Mouse (Mus musculus): ENCODE measurements around the gene Col5a1.

Col5a1 gene

DNA sequence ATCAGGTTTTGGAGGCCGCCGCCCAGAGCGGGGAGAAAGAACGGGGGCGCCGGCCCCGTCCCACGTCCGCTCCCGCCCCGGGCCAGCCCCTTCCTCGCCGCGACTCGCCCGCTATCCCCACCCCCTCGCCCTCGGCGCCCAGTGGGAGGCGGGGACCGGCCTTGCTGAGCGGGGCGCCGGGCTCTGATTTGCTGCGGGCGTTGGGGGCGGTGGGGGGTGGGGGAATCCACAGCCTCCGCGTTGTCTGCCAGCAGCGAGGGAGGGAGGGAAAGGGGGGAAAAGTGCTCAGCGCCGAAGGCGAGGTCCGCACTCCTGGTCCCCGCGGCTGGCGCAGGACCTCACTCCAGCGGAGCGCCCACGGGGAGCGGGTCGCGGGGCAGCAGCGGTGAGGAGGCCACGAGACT is at the start of gene Col5a1:
Gene Col5a1, plus strand, starts transcription at position 278 of the 404 bp plus-strand sequence.
- DNase-seq (ENCODE audit: extremely low read depth, low read depth), result no peak

DNA sequence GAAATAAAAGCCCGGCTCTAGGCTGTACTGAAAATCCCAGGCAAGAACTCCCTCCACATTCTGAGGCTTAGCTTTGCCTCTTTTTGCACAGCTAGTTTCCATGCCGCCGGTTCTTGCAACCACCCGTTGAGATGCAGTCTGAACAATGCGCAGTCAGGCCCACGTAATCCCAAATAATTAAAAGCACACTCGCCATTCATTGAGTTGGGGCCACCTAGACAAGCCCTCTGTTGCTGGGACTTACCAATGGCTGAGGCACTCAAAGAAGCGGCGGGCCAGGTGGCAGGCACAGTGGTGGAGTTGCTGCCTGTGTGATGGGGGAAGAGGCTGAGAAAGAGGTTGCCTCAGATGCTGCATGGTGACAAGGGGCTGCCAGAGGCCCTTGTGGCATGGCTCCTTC is 48.1 kb upstream of the Col5a1 start:
- no peak for DNase-seq (ENCODE audit: extremely low read depth, low read depth)

DNA sequence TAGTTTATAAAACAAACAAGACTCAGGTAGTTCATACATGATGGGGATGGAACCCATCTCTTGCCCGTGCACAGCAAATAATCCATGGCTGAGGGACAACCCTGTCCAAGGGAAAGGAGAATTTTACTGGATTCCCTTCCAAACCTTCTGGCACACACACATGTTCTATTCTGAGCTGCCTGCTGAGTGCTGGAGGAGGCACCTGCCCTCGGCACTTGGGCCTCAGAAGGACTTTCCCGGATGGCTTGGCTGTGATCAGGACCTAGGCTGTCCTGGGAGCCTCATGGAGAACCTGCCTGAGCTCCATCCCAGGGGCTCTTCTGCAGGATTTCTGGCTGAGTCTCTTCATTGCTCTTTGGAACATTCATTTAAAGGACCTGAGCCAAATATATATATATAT is 45.3 kb upstream of the Col5a1 start:
- DNase-seq (ENCODE audit: extremely low read depth, low read depth), result no peak

DNA sequence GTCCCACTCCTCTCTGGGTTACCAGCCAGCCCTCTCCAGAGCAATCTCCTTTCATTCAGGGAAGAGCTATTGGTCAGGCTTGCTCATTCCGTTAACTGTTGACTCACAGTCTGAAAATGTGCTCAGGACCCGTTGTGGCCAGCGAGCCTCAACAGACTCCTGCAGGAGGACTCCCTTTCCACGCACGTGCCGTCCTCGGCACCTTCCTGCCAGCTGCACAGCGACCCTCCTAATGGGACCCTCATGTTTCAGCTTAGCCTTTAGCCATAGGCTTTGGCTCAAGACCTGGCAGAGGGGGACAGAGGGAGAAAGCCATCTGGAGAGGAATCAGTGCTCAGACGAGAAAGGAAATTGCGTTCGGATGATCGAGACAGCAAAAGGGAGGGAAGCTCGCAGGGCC is 43.3 kb upstream of the Col5a1 start:
- no peak for DNase-seq (ENCODE audit: extremely low read depth, low read depth)

DNA sequence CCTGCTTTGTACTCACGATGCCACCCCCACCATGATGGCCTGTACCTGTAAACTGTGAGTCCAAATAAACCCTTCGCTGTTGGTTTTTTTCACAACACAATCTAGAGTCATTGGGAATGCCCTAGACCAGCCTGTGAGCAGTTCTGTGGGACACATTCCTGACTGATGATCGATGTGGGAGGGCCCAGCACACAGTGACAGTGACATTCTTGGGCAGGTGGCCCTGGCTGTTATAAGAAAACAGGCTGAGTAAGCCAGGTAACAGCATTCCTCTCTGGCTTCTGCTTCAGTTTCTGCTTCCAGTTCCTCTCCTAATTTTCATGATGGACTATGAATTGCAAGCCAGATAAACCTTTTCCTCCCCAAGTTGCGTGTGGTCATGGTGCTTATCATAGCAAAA is 41.3 kb upstream of the Col5a1 start:
- no peak for DNase-seq (ENCODE audit: extremely low read depth, low read depth)

DNA sequence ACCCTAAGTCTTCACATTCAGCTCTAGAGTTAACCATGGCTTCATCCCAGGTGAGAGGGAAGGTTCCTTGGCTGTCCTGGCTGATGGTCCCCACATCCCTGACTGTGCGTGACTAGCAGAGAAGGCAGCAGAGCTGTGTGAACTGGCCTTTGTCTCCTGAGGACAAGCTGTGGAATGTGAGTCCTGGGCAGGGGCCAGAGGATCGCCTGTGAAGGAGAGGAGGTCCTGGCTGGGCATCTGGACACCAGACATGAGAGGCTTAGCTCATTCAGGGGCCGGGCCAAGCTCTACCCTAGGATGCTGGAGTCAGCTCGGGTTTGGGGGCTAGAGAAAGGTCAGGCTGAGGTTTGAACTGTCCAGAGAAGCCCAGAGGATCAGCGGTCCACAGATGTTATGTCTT is 39.2 kb upstream of the Col5a1 start:
- DNase-seq (ENCODE audit: extremely low read depth, low read depth), result no peak

DNA sequence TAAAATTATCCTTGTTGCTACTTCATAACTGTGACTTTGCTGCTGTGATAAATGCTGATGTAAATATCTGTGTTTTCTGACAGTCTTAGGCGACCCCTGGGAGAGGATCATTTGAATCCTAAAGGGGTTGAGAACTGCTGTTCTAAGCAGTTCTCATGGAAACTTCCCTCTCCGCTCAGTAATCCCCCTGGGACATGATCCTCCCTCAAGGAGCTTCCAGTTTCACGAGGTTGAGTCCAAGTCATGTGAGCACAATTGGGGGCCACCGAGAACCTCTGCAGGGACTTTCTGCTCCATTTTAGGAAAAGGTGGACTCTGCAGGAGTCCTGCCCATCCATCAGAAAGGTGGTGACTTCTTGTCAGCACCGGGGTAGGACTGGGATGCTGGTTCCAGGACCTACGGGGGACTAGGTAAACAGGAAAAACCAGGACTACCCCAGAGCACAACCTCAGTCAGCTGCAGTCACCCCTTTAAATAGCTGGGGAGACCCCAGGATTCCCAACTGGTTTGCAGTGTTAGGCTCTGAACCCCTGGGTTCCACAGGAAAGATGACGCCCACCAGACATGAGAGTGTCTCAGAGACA is 38.3 kb upstream of the Col5a1 start:
- DNase-seq (ENCODE audit: extremely low read depth, low read depth), result no peak

DNA sequence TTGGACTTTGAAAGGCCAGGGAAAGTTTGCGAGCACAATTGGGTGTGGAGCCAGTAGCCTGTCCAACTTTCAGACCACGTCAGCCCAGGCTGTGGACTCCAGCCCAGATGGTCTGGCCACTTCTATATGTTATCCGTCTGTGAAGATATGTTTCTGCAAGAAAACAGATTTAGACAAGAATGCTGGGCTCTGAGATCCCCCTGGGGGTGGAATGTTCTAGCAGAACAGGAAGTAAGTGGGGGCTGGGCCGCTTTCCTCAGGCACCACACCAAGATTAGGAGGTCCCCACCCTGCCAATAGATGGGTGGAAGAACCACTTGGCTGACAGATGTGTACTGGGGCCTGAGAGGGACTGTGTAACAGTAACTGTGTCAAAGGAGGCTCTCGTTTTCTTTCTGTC is 37.8 kb upstream of the Col5a1 start:
- DNase-seq (ENCODE audit: extremely low read depth, low read depth), result peak; percentile 6

DNA sequence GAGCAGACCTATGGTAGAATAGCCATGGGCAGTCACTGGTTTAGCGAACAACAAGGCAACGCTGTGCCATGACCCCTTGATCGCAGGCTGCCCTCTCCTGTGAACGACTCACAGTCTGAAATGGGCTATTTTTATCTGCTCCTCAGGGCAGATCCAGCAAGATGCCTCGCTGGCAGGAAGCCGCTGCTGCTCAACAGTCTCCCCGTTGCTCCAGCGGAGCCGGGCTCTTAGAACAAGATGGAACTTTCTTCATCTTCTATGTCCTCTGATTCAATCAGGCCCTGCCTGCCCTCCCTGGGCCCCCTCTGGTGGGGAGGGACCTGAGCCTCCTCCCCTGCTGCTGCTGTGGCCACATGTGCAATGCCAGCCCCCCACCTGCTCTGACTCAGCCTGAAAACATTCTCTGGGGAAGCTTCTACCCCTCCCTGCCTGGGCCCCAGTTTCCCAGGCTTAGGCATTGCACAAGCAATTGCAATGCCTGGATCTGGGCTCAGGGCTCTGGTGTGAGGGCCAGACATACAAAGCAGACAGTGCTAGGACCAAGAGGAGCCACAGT is 27.8 kb upstream of the Col5a1 start:
- DNase-seq (ENCODE audit: extremely low read depth, low read depth), result no peak

DNA sequence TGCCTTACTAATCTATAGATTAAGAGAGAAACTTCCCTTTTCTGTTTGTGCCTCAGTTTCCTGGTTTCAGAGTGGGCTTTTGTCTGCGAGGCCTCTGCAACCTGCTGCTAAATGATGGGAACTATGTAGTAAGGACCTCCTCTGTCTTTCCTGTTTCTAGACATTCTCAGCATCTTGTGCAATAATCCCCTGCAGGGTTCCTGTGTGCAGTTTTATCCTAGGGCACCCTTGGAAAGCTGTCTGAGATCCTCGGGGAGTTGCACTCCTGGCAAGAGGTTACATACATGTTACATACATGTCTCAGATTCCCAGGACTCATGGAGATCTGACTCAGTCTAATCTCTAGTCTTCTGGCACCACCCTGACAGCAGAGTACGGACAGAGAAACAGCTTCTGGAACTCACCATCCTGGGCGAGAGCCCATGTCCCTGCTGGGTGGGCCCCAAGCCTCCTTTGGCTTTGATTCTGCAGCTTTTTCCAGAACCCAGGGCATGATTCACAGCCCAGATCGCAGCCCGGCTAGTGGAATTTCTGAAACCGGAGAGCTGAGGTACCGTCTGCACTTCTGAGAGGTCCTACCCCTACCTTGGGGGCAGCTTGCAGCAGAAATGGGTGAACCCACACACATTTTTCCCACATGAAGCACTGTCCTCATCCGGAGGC is 24.5 kb upstream of the Col5a1 start:
- no peak for DNase-seq (ENCODE audit: extremely low read depth, low read depth)

DNA sequence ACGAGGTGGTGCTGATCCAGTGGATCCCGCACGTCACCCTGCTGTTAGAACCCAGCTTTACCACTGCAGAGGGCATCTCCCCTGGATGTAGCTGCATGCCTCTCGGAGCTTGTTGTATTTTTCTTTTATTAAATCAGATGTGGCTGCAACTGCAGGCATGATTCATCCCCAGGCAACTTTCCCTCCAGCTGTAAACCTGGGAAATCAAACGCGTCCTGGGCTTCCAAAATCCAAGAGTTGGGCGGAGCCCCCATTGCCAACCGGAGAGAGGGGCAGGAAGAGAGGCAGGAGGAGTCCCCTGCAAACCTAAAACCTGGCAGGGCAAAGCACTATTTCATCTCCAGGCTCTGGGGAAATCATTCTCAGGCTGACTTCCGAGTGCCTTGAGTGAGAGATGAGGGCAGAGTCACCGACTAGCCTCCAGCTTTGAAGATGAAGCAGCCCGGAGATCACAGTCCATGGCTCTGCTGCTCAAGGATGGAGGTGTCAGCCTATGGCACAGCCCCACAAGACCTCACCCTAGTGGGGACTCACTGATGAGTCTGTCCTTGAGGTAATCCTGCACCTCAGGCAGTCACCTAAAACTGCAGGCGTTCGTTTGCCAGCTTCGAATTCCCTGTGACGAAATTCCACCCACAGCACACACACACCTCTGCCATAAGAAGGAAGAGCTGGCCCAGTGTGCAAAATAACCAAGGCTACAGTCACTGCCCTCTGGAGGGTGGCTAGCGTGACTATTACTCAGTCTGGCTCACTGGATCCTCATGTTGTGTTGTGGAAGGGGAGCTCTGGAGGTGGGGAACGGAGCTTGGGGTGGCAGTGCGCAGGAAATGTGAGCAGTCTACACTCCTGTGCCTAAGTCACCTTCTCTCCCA is 21.5 kb upstream of the Col5a1 start:
- DNase-seq (ENCODE audit: extremely low read depth, low read depth), result no peak

DNA sequence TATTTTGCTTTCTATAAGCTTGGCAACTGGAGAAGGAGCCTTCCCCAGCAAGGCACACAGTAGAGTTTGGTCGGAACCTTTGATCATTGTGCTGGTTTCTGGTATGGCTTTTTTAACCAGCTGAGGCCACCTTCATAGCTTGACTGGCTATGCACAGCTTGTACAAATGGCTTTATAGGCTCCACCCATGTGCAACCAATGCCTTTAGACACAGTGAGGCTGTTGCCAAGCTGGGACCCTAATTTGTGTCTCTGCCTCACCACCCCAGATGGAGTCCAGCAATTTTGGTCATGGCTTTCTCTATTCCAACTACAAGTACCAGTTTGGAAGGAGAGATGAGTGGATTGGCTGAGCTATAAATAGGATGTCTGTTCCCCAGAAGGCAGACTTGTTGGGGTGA is 15.6 kb upstream of the Col5a1 start:
- DNase-seq (ENCODE audit: extremely low read depth, low read depth), result no peak

DNA sequence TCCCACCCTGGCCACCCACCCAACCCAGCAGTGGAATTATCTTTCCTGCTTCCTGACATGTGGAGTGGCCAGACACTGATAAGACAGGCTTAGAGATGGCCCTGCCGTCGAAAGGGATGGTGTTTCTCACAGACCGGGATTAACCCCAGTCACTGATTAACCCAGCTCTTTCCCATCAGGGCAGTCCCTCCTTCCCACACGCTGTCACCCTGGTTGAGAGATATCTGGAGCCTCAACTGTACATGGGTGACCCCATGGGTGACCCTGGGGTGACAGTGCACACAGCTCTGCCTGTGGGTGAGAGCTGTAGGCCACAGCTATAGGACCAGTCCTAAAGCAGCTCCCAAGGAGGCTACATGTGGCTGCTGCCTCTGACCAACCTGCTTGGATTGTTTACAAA is 15.2 kb upstream of the Col5a1 start:
- no peak for DNase-seq (ENCODE audit: extremely low read depth, low read depth)

DNA sequence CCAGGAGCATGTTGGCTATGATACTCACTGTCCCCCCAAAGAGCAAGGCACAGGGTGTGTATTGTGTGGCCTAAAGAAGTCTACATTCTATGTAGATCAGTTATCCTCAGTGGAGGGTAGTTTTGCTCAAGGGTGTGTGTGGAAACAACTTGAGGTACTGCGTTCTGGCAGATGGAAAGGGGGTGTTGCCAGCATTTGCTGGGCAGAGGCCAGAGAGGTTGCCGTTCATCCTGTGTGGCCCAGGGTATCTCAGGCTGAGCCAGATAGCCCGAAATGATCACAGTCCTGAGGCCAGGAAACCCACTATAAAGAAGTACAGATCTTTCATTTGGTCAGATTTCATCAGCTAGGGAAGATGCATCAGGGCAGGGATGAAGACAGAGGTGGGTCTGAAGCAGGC is 13.9 kb upstream of the Col5a1 start:
- DNase-seq (ENCODE audit: extremely low read depth, low read depth), result no peak

DNA sequence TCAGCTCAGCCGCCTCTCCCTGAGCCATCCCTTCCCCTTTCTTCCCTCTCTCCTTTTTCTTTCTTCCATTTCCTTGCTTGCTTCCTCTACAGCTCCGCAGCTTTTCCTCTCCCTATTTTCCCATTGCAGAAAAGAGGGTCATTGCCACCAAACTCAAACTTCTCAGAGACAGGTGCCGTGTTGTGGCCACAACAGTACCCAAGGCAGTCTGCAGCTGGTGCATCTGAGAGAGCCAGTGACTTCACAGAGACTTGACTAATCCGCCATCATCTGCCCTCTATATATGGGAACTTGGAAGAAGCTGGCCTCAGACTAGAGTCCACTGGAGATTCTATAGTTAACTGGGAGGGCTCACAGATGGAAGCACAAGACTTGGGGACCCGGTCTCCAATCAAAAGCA is 13.2 kb upstream of the Col5a1 start:
- DNase-seq (ENCODE audit: extremely low read depth, low read depth), result no peak

DNA sequence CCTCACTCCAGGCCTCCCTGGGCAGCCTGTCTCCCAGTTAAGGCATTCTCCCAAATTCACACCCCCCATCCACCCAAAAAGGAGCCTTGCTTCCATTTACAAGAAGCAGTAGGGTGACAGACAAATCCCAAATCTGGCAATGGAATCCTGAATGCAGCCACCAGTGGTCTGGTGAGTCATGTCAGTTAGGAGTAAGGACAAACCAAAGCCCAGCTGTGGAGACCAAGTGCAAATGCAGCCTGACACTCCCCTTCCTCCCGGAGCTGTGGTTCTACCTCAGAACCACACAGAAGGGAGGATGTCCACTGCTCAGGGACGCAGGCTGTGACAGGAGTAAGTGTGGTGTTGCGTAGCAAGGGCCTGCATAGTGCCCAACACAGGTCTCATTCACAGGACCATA is 11.6 kb upstream of the Col5a1 start:
- DNase-seq (ENCODE audit: extremely low read depth, low read depth), result no peak

DNA sequence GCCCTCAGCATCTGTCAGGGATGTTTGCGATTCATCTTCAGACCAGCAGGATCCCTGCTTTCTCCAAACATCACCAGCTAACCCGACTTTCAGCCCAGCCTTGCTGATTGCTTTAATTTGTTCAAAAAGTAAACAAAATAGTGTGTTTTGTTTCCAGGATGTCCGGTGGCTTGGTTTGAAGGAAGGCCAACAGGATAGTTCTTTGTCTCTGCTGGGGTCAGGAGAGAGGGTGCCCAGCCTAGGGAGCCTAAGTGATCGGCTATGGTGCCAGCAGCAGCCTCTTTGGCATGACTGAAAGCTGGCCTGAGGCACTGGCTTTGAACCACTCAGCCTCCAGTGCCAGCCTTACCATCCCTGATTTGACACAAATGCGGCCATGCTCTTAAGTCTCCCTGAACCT is 11.0 kb upstream of the Col5a1 start:
- DNase-seq (ENCODE audit: extremely low read depth, low read depth), result no peak

DNA sequence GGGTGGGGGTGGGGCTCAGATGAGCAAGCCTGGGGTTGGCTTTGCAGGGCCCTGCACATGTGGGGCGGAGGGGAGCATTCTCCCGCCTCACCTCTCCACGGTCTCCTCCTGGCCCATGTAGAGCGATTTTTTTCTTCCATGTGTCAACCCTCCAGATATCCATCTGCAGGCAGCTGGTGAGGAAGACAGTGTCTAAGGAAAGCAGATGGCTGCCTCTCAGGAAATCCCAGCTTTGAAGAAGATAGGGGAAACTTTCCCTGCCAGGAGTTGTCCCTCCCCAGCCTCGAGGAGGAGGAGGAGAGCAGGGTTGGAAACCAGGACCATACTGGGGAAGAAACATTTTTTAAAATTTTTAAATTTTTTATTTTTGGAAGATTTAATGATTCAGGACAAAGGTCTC is 10.4 kb upstream of the Col5a1 start:
- no peak for DNase-seq (ENCODE audit: extremely low read depth, low read depth)

DNA sequence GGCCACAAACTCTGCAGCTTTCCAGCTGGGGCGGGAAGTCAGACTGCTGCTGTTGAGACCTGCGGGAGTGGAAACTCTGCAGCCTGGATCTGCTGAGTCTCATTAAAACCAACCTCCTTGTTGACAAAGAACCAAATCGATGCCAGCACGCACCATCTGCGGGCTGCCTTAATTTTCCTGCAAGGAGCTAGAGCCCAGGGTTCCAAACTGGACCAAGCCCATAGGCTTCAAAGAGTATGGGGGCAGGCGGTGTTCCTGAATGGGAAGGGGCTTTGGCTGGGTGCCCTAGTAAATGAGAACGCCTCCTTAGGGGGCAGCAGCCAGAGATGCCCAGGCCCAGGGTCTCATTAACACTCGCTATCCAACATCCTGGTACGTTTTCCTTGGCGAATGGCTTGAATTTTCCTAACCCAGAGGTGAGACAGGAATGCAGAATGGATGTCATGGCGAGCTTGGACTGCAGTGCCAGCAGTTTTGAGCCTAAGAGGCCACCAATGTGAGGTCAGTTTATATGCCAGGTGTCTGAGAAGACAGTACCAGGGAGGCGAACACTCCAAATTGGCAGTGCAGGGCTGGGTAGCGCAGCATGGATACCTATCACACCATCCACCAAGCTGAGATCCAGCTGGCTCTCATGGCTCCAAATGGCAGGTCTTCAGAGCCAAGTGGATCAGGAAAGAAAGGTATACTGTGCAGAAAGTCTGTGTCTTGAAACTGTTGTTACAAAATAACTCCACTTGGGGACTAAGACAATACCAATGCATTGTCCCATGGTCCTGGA is 9.3 kb upstream of the Col5a1 start:
- DNase-seq (ENCODE audit: extremely low read depth, low read depth), result no peak

DNA sequence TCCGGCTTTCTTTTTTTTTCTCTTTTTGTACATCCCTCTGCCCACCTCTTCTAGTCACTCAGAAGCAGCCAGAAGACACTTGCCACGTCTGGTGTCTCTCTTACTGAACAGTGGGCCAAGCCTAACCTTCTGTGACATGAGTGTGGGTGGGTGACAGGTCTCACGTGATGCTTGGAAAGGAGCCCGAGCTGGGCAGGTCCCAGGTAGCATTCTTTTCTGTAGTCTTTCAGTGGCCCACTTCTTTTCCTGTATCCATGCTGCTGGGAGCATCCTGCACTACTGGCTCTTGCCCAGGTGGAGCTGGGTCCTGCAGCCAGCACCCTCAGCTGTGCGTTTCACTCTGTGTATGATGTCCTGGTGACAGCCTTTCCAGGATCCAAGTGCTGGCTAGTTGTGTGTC is 8.2 kb upstream of the Col5a1 start:
- no peak for DNase-seq (ENCODE audit: extremely low read depth, low read depth)

DNA sequence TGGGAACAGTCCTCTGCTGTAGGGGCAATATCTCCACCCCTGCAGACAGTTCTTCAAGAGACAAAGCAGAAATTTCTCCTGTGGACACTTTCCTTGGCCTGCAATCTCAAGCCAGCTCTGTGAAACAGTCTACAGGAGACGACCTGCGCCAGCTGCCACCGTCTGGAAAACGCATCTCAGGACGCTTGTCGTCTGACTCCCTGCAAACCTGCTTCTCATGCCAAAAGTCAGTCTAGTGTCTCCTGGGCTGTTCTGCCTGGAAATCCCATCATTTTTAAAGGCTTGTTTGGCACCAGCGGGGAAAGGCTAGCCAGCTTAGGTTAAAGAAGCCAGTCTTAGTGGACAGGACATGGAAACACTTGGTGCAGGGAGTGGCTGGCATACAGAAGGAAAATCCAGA is 2.9 kb upstream of the Col5a1 start:
- DNase-seq (ENCODE audit: extremely low read depth, low read depth), result no peak
